Mouse (Mus musculus) embryo, embryonic 10.5 days (tissue): Measurements from ENCODE around the gene Angptl8.

Experiments used
- DNase-seq: peaks from one replicate; pipeline ENCODE4 v3.0.0-alpha.2; 2015; ENCODE audit warnings: low spot score

Angptl8 gene

GRCm38 (mm10) chr9:21816716-21817305 is 18.5 kb upstream of the Angptl8 start:
- no peak for DNase-seq

GRCm38 (mm10) chr9:21818125-21818524 is 17.2 kb upstream of the Angptl8 start:
- DNase-seq, result no peak

DNA sequence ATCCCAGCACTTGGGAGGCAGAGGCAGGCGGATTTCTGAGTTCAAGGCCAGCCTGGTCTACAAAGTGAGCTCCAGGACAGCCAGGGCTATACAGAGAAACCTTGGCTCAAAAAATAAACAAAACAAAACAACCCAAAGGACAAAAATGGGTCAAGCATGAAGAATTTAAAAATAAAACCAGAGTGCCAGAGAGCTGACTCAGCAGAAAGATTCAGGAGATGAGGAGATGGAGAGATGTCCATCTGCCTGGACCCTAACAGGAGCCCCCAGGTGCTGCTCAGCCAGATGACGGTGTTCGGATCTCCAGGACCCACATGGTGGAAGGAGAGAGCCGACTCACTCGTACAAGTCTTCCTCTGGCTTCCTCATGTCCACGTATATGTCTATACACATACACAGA is 16.7 kb upstream of the Angptl8 start:
- DNase-seq, result no peak

DNA sequence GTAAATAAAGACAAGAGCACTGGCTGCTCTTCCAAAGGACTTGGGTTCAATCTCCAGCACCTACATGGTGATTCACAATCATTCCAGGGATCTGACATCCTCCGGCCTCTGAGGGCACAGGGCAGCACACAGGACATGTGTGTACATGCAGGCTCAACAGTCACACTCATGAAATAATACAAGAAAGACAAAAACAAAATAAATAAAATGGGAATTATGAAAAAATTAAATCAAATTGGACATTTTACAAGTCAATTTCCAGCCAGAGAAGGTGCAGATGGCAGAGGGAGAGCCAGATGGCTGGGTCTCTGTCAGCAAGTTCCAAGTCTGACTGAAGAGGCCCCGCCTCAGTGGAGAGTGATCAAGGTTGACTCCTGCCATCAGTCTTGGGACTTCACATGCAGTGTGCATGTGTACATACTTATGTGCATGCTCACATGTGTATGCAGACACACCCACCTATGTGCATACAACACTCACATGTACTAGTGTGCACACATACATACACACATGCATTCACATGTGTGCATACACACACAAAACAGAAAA is 16.1 kb upstream of the Angptl8 start:
- no peak for DNase-seq

DNA sequence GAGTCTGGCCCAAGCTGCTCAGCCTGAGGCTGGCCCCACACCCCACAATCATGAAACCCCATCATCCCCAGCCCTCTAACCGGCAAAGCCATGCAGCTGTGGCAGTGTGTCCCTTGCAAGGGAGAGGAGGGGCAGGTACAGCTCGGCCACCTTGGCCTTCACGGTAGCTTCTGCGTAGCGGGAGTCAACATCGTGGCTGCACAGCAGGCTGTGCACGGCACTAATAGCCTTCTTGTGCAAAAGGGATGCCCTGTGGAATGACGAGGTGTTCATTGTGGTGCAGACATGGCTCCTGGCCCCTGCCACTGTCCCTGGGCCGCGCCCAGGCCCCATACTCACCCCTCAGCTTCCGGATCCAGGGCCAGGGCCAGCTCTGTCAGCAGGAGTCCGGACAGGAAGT is 15.1 kb upstream of the Angptl8 start:
- DNase-seq, result no peak

DNA sequence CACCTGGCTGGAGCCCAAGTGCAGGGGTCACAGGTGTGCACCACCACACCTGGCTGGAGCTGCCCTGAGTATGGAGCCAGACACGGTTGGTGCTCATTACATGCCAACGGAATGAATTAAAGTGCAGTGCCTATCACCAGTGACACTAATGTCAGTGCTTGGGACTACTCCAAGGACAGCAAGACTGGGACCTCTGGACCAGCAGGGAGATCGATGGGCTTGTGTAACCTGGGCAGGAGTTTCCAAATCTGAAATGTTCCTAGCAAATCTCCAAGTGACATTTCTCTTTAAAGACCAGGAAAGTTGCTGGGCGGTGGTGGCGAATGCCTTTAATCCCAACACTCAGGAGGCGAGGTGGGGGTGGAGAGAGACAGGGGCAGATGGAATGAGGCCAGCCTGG is 12.6 kb upstream of the Angptl8 start:
- no peak for DNase-seq

DNA sequence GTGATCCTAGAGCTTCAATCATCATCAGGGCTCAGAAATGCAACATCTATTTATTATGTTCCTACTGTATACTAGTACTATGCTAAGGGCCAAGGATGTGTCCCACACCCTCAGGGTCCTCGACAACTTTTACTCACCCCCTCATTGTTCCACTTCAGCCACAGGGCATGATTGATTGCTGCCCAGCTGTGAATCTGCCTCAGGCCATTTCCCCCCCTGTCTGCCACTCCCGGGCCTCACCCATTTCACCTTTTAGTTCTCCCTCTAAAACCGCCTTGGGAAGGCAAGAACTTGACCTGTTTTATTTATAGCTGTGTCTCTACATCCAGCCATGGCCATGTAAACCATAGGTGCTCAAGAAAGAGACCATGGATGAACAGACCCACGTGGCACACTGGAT is 11.4 kb upstream of the Angptl8 start:
- no peak for DNase-seq

GRCm38 (mm10) chr9:21824366-21824765 is 10.9 kb upstream of the Angptl8 start:
- DNase-seq, result no peak

DNA sequence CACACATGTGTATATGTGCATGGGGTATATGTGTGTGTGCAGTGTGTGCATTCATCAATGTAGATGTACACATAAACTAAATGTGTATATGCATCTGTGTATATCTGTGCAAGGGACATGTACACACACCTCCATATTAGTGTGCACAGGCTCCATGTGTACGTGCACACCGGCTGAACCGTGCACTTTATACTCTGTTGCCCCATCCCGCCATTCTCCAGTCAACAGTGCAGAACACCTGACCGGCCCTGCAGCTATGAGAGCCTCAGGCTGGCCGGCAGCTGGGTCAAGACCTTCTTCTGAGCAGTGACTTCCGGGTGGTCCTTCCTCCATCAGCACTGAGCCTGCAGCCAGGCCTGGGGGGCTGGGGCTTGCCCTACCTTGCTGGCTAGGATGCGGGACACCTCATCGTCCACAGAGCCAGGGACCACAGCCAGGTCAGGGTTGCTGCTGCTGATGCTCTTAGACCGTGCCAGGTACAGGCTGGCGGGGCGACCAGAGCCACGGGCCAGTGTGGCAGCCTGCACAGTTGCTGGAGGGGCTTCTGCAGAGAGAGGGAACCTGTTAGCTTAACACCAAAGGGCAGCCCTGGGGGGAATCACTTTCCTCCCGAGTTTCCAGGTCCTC is 5.4 kb upstream of the Angptl8 start:
- DNase-seq, result no peak

DNA sequence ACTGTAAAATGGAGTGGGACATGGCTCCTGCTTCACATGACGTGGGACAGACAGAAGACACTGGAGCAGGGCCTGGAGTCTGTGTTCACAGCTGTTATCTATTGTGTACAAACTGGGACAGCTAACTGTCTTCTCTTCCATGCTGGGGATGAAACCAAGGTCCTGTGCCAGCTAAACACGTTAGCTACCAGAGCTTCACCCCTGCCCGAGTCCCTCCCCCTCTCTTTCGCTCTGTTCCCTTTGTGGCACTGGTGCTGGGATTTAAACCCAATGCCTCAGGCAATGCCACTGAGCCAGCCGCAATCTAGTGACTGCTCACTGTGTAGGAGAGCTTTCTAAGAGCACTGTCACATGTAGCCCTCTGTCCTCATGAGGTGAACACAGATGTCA is 4.9 kb upstream of the Angptl8 start:
- DNase-seq, result no peak

DNA sequence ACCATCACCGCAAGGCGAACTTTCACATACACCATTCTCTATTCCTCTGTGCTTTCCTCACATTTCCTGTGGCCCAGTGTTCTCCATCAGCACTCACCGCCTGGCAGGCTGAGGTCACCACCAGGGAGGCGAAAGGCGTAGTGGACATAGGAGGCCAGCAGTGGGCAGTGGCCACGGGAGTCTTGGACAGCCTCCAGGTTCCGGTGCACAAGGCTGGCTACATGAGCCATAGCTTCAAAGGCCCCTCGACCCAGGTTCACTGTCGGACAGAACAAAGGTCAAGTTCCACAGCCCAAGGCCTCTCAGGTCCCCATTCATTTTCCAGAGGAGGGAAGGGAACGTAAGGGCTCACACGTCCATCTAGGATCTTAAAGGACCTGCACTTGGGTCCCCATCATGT is 4.4 kb upstream of the Angptl8 start:
- no peak for DNase-seq

GRCm38 (mm10) chr9:21831558-21832240 is 3.6 kb upstream of the Angptl8 start:
- no peak for DNase-seq

GRCm38 (mm10) chr9:21837690-21838089 is 2.4 kb downstream of the Angptl8 start:
- DNase-seq, result no peak

GRCm38 (mm10) chr9:21840115-21840787 is 4.9 kb downstream of the Angptl8 start:
- DNase-seq, result peak; percentile 72

DNA sequence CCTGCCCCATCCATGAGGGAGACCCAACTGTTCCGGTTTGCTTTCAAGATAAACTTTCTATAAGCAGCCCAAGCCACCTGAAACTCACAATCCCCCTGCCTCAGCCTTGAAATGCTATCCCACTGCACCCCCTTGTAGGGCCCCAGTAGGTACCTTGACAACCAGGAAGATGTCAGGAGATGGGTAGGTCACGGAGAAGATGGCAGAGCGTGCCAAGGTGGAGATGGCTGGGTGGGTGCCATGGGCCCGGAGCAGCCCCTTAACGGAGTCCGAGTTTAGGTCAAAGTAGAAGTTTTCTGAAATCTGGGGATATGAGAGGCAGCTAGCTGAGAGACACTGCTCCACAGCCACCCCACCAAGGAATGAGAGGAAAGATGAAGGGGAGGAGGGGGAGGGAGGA is 6.0 kb downstream of the Angptl8 start:
- DNase-seq, result no peak

DNA sequence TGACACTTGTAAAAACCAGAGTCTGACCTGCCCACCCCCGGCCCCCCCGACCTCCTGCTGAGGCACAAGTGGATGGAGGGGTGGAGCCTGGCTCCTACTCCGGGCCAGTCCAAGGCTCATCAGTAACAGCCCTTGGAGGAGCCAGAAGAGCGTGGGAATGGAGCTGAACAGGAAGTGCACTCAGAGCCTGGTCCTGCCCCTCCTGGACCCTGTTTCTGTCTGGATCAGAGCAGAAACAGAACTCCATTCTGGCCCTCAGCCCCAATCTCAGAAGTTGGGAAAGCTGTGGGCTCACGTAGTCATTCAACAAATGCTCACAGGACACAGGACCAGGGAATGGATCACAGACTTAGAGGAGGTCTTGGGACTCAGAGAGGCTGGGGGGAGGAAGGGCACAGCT is 7.1 kb downstream of the Angptl8 start:
- DNase-seq, result no peak

GRCm38 (mm10) chr9:21843086-21843485 is 7.8 kb downstream of the Angptl8 start:
- no peak for DNase-seq

GRCm38 (mm10) chr9:21845381-21846080 is 10.2 kb downstream of the Angptl8 start:
- peak; percentile 43 for DNase-seq

- peak; percentile 67 for DNase-seq
These were observed 11.5 kb downstream of the Angptl8 start for GRCm38 (mm10) chr9:21846755-21847341.

- DNase-seq, result no peak
These were observed 12.1 kb downstream of the Angptl8 start for GRCm38 (mm10) chr9:21847425-21847824.

DNA sequence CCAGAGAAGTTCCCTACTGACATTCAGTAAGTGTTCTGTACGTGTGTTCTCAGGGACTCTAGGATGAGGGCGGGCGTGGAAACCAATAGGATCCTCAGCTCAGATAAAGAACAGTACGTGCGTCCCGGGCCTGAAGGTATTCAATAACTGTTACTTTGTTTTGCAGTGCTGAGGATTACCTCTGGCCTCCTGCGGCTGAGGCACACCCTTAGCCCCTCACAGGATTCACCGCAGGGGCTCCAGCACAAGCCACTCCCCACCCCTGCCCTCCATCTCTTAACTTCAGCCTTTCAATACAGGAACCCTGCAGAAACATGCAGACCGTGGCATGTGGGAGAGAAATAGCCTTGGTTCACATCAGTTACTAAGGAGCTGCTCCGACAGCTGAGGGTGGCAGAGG is 12.6 kb downstream of the Angptl8 start:
- no peak for DNase-seq
